Mouse (Mus musculus) heart, postnatal 25 days (tissue): ENCODE measurements at regions not wholly inside any gene's neighbourhood (a gene's known extent, or its start where the extent isn't known, plus 50 kb on each side); places are given as distances from the start of the nearest gene placed in this dataset.

Source experiments
- DNase-seq: peaks from one replicate; pipeline ENCODE4 v3.0.0; 2022; ENCODE audit warnings: low spot score
- intact Hi-C: fragments of 180-260 bp; cut with DNase I; formaldehyde crosslinking; loops from one replicate; pipeline ENCODE4 v1.15.1; 2025

DNA sequence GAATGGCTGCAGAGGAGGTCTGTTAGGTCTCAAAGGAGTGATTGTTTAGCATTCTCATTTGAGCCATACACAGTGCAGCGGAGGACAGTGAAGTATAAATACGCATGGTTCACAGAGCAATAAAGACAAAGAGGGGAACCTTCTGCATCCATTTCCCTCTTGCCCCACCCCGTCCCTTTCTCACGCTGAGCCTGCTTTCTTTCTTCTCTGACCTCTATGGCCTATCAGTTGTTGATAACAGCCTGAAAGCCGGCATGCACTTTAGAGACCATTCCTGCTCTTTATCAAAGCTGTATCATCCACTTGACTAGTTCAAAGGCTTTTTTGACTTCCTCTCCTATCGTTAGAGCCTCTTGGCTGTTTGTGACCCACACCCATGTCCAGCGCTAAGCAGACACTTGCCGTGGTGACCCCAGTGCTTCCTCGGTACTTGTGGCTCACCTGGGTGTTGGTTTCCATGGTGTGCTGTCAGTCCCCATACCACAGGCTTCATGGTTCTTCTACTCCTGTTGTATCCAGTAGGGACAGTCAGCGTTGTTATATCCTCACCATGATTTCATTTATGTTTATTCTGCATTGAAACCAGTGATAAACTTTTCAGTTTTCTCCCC is 161.3 kb downstream of the Slc30a10 start:
- intact Hi-C loops: no loop called here
- DNase-seq: no peak

GRCm38 (mm10) chr1:185617691-185618090 is 163.0 kb downstream of the Slc30a10 start:
- DNase-seq: no peak
- intact Hi-C loops: no loop called here

- DNase-seq: no peak
- intact Hi-C loops: no loop called here
Observed at GRCm38 (mm10) chr1:185619011-185619410, 164.4 kb downstream of the Slc30a10 start.

DNA sequence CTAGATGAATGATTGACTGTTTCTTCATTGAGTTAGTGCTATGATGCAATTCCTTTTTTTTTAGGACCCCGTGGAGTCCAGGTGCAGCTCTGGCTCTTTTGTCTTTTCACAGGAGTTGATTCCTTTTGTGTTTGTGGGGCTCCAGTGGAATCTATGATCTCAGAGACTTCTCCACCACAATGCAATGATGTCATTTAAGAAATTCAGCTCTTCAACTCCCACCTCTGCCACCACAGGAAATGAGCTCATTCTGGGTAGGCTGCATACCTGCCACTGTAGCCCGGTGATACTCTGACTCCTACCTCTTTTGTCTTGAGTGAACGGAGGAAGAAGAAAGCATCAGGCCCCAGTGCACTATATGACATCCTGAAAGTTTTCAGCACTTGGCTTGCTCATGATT is 173.8 kb downstream of the Slc30a10 start:
- DNase-seq: no peak
- intact Hi-C loops: no loop called here

DNA sequence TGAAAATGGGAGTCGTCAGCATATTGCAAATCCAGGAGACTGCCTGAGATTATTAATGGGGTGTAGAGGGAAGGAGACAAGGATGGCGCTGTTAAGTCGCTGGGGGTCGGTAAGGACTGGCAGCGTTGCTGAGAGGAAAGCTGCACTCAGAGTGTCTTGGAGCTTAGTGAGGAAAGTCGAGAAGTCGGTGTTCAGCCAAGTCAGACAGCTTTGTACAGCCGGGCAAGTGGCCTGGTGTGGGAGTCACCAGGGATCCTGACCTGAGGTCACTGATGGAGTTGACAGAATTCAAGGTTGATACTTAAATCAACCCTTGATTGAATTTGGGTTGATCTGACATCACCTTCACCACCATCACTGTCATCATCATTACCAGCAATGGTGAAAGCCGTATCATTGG is 175.3 kb downstream of the Slc30a10 start:
- intact Hi-C loops: no loop called here
- no peak for DNase-seq

DNA sequence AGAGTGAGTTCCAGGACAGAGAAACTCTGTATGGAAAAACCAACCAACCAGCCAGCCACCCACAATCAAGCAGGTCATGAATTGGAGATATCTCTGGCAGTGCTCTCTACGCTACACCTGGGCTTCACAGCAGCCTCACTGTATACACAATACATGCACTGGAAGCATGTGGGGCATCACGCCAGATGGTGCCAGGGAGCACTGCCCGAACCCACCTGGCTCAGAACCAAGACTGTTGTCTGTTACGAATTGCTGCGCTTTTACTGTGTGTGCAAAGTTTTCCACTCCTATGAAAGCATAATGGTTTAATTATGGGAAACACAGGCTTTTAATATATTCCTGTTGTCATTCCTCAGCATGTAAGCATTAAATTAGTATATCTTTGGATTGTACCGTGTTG is 184.0 kb downstream of the Slc30a10 start:
- intact Hi-C loops: no loop called here
- no peak for DNase-seq

GRCm38 (mm10) chr1:185639486-185639885 is 184.8 kb downstream of the Slc30a10 start:
- intact Hi-C loops: no loop called here

DNA sequence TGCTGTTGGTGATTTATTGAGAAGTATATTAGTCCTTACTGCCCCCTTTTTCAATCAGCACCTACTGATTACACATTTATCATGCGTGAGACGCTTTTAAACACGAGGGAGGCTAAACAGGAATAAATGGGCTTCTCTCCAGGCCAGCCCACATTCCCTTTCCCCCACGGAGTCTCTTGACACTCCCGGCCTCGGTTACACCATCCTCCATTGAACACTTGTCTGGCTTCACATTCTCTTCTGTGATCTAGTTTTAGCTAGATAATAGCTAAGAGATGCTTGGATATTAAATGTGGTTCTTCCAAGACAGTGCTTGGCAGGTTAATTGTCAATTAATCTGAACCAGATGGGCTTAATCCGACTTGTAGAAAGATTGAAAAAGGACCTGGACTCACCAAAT is 189.4 kb downstream of the Slc30a10 start:
- intact Hi-C loops: no loop called here
- DNase-seq: no peak

More at GRCm38 (mm10) chr1:185639486-185639885, 184.8 kb downstream of the Slc30a10 start:
- no peak for DNase-seq

DNA sequence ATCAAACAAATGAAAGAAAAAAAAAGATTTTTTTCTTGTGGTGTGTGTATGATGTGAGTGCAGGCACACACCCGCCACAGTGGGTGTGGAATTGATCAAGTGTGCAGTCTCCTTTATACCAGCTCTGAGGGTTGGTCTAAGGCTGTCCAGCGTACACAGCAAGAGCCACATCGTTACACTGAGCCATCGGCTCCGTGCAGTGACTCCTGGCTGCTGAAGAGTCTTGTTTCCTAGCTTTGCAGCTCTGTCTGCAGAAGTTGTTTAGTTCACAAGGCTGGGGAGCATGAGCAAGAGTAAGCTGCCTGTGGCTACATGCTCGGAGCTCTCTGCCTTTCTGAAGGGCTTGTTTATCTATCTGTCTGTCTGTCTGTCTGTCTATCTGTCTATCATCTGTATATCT is 193.5 kb downstream of the Slc30a10 start:
- intact Hi-C loops: no loop called here
- DNase-seq: no peak

DNA sequence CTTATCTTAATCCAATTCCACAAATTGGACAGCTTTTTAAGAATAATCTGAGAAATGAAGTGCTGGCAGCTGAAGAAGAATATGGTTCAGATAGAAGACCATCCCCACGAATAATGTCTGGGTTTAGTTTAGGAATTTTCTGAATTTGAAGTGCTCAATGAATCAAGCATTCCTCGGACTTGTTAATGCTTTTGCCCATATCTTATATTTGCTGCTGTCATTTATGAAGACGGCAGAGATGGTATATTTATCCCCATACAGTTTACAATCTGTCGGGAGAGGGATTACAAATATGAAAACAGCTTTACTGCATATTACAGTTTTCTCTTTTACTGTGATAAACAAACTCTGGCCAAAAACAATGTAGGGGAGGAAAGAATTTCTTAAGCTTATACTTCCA is 194.3 kb downstream of the Slc30a10 start:
- DNase-seq: no peak

DNA sequence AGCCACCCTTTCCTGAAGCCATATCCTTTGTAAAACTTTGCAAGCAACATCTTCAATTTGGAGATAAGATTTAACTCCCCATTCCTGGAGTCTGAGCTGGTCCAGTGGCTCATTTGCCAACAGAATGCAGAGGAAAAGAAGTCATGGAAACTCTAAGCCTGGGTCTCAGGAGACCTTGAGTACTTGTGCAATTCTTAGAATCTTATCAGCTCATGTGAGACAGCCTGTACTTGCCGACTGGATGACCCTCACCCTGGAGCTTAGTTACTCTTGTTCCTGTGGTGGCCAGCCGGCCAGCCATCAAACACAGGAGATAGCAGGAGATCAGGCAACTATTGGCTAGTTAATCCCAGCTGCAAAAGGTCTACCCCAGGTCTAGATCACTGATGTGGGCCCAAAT is 196.3 kb downstream of the Slc30a10 start:
- intact Hi-C loops: no loop called here
- peak; percentile 6 for DNase-seq

More for the DNA sequence above, 194.3 kb downstream of the Slc30a10 start:
- intact Hi-C loops: no loop called here

DNA sequence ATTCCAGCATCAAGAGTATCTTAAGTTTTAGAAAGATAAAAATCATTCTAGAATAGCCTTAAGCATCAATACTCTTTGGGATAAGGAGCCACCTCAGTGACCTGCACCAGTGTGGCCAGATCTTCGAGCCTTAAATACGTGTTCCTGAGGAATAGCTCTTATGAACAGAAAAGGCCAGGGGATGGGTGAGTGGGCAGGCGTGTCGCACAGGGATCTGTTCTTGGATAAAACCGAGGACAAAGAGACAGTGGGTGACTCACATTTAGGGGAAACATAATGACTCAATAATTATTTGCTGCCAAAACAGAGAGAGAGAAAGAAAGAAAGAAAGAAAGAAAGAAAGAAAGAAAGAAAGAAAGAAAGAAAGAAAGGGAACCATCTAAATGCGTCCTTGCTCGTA is 200.4 kb downstream of the Slc30a10 start:
- DNase-seq: no peak
- intact Hi-C loops: no loop called here

DNA sequence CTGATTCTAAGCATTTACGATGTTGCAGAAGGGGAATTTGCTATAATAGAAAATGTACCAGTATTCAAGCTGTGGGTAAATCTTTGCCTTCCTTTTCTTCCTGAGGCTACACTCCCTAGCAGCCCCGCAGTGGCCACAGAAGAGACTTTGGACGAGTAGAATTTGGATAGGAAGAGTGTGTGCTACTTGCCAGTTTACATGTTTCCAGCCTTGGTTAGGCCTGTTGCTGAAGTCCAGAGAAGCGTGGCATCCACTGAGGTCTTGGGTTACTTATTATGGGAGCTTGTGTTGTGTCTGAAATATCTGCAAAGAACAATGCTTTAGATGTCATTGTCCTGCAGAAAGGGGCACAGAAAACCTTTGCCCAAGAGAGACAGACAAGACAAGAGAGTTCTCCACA is 200.8 kb downstream of the Slc30a10 start:
- no peak for DNase-seq
- intact Hi-C loops: no loop called here

- intact Hi-C loops: no loop called here
- no peak for DNase-seq
Observed at GRCm38 (mm10) chr1:185657286-185657685, 202.6 kb downstream of the Slc30a10 start.

DNA sequence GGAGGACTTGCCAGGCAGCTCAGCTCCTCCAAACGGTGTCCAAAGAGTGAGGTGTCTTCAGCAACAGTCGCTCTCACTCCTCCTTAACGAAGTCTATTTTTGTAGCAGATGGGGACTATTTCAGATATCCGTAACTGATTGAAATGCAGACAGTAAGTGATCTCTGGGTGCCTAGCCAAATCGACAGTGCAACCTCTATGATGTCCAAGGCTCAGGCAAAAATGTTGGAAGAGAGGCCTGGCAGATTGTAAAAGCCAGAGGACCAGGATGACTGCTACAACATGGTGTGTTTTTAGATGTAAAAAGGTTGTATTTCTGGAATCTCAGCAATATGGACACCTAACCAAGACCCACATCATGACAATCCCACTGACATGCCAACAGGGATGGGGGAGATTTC is 204.8 kb downstream of the Slc30a10 start:
- intact Hi-C loops: no loop called here
- no peak for DNase-seq

- DNase-seq: no peak
- intact Hi-C loops: no loop called here
Observed at GRCm38 (mm10) chr1:185662336-185662735, 207.7 kb downstream of the Slc30a10 start.

DNA sequence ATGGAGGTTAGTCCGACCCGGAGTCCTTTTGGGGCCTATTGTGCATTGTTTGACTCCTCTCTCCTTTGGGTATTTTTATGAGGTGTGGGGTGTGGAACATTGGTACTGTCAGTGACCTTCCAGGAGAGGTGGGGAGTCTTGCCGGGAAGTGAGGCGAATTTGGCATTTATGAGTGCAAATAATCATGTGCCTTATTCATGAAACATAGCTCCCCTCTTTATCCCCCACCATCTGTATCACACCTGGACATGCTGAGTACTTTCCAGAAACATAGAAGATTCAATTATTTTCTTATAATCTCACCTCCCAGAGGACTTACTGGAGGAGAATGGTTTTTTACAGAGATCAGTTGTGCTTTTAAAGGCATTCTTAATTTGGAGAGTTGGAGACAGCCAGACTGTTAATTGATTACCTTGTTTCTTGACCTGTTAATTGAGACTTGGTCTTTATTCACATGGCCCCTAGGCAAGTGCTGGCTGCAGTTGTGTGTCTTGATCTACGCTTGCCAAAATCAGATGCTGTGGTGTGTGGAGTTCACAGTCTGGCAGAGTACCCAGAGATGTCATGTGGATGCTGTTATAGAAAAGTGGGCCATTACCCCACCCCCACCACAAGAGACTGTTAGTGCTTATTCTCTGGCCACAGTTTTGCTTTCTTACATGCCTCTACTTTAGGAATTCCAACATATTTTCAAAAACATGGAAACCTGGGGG is 215.5 kb downstream of the Slc30a10 start:
- intact Hi-C loops: no loop called here
- no peak for DNase-seq

DNA sequence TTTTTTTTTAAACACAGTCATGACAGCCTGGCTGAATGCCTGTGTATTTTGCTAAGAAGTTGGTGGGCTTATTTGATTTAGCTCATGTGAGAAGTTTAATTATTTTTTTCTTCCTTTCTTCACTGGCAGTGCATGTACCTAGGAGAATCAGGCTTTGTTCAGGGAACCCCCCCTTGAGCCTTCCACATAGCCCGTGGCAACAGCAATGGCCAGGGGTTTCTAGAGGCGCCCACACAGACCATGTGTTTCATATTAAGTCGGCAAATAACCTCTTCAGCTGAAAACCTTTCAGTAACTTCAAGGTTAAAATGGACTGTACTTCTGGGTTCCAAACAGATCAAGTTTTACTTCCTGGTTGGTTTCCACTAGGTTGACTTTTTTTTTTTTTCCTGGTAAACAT is 218.3 kb downstream of the Slc30a10 start:
- intact Hi-C loops: no loop called here
- DNase-seq: no peak

- no peak for DNase-seq
- intact Hi-C loops: no loop called here
Observed at GRCm38 (mm10) chr1:185675674-185676420, 221.2 kb downstream of the Slc30a10 start.

- intact Hi-C loops: loop anchor here (1.0 to 10.0 kb wide), 2 partner anchors 503 to 1040 kb away; no protein-coding TSS in a partner anchor
- peak; percentile 23 for DNase-seq
Observed at GRCm38 (mm10) chr1:185681610-185682457, 227.2 kb downstream of the Slc30a10 start.
